Mouse (Mus musculus): Measurements from ENCODE around the gene Bcl2.

Gene Bcl2

DNA sequence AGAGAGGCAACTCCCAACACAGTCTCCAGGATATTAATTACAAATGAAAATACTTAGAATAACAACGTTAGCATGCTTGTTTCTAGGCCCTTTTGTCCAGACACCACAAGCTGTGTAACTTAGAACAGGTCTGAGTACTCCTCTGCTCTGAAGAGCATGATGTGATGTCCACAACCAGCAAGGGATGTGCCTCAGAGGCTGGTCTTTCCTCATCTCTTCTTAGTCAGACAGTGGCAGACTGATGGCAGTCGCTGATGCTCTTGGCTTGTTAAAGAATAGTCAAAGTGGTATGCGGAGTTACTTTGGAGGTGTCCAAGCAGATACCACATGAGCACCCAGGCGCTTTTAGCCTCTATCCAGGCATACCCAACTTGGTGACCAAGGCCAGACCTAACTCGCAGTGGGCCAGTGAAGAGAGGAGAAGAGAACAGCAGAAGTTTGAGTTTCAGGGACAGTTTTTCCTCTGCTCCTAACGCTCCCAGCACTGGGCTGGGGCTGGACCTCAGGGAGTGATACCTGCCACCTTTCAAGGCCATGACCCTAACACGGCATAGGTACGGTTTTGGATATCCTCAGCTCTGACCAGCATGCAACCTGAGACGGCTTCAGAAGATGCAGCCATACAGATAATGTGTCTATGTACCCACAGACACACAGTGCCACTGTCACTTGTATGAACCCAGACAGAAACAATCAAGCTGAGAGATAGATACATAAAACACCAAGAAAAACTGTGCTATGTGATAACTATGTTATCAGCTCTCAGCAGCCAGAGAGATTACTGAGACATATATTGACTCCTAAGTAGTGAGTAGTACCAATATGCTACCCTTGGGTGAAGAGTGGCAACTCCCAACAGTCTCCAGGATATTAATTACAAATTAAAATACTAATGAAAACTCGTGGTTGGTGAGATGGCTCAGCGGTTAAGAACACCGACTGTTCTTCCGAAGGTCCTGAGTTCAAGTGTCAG lies 1.3 kb upstream of the Bcl2 start:
- in situ Hi-C loops (cut with MboI, MseI): no loop called here

DNA sequence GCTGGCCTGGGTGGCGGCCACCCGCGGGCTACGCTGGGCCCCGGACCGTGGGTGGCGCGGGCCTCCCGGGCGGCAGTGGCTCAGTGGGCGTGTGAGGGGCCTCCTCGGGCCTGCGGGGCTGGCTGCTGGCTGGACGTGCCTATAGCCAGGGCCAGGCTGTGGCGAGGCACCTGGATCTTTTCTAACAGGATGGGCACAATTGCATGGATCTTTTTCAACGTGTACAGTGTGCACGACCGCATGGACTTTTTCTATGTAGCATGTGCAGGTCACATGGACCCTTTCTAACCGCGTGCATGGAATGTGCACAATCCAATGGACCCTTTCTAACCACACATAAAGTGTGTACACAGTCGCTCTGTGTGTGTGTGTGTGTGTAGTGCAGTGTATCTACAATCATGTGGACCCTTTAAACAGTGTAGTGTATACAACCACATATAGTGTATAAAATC lies 482 bp upstream of the Bcl2 start:
- in situ Hi-C loops (cut with MboI, MseI): loop anchor here (5.0 kb wide), 3 partner anchors 97 to 192 kb away; no protein-coding TSS in a partner anchor

DNA sequence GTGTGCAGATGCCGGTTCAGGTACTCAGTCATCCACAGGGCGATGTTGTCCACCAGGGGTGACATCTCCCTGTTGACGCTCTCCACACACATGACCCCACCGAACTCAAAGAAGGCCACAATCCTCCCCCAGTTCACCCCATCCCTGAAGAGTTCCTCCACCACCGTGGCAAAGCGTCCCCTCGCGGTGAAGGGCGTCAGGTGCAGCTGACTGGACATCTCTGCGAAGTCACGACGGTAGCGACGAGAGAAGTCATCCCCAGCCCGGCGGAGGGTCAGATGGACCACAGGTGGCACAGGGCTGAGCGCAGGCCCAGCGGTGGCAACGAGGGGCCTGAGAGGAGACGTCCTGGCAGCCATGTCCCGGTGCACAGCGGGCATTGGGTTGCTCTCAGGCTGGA lies 1.7 kb downstream of the Bcl2 start:
- in situ Hi-C loops (cut with MboI, MseI): loop anchor here (5.0 kb wide), 3 partner anchors 95 to 190 kb away; no protein-coding TSS in a partner anchor

DNA sequence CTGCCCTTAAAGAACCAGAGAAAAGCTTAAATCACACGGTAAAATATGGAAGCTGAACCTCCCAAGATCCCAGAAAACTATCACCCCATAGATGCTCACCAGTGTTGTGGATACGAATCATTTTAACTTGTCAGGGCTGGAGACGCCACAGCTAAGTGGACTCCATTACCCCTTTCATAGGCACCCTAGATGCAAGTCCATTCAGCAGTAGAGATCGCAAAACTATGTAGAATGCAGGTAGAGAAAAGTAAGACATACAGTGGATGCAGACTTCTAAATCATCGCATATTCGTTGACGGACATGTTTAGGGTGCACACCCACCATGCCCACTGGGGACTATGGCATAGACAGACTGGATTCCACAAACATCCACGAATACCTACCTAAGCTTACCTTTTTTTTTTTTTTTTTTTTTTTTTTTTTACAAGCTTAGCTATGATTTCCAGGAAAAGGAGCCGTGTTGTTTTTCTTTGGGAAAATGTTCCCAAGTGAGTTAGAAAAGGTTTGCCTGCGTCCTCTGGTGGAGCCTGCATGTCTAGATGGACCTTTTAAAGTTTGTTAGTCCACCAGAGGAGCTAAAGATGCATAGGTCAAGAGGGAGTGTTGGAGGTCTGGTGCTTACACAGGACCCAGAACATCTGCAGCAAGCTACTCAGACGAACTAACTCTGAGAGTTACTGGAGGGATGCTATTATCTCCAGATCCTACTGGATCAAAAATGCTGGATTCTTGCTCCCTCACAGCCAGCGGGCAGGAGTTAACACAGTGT lies 2.5 kb downstream of the Bcl2 start:
- in situ Hi-C loops (cut with MboI, MseI): loop anchor here (5.0 kb wide), 3 partner anchors 94 to 189 kb away; no protein-coding TSS in a partner anchor

DNA sequence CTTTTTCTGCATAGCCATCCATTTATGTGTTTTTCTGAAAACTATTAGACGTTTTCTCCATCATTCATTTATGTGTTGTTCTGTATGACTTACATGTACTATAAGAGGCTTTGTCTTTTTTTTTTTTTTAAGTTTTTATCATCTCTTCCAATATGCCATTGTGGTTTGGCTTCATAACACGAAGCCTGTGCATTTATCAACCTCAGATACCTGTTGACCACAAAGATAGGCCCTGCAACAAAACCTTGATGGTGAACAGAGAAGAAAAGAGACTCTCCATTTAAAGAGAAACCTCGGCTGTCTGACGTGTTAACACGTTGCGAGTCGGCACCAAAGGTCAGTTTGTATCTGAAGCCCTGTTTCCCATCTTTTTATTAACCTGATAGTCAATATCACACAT lies 3.9 kb downstream of the Bcl2 start:
- in situ Hi-C loops (cut with MboI, MseI): loop anchor here (5.0 kb wide), 3 partner anchors 93 to 188 kb away; no protein-coding TSS in a partner anchor

DNA sequence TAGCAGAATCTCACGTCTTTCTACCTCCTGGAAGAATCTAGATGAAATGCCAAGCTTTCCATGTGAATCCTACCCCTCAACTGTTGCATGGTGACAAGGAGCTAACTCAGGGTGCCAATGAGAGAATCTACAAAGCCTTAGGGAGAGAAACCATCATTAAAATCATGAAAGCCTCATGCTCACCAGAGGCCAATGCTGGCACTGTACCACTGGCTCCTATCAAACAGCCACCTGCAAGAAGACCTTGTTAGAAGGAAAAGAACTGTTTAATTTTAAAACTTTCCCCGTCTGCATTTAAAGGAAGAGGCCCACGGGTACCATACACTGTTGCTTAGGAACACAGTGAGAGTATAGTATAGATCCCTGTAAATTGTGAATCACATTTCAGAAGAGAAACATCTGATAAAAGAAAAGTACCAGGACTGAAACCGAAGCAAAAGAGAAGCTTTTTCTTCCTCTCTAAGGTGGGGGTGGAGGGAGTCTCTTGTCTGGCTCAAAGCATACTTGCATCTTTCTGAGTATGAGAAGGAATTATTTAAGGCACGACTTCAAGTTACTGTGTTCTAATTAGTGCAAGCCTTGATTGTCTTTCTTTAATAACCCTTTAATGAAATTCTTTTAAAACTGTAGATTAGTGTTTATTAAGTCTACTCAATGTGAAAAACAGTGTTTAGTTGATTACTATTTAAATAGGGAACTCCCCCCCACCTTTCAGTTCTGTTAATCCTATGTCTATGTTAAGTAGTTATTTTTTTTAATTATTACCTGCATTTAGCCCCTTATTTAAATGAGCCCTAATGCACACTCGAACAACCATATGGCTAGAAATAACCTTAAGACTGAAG lies 6.8 kb downstream of the Bcl2 start:
- in situ Hi-C loops (cut with MboI, MseI): loop anchor here (5.0 kb wide), 1 partner anchor 40 kb away; no protein-coding TSS in a partner anchor

DNA sequence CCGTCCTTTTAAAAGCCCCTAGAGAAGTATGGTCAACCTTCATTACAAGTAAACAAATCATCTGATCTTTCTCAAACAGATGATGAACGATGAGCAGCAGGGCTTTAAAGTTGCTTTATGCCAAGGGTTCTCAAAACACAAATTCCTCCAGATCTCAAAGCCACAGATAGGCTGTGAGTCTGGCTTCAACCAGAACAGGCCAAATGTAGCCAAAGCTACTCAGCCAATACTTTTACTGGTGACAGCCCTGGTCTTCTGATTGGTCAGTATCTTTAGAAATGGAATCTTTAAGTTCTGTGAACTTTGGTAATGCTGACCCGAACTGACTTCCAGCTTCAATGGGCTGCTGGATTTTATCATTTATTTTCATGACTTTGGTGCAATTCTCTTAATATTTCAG lies 10.9 kb downstream of the Bcl2 start:
- in situ Hi-C loops (cut with MboI, MseI): no loop called here

DNA sequence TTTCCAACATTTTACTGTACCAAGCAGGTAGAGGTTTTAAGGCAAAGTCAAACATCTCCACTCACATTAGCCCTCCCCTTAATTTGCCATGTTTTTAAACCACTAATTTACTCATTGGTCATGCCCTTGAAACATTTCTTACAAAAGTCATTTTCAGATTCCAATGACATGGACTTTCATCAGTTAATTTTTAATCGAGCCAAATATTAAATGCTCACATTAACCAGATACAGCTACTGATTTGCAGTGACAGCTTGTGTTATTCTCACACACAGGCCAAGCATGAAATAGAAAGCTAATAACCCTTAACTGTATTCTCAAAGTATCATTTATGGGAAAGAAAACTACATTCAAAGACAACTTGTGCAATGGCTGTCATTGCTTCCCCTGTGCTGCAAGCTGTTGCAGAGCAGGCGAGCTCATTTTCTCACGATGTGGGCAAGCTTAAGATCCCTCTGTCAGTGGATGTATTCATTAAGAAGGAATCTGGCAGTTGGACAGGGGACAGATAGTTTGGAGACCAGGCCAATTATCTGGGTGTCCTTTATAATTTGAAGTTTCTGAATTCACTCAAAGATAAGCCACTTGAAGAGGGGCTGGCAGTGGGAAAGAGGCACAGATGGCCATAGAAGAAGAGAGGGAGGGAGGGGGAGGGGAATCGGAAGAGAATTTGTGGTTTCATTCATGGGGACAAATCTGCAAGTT lies 11.5 kb downstream of the Bcl2 start:
- in situ Hi-C loops (cut with MboI, MseI): no loop called here

DNA sequence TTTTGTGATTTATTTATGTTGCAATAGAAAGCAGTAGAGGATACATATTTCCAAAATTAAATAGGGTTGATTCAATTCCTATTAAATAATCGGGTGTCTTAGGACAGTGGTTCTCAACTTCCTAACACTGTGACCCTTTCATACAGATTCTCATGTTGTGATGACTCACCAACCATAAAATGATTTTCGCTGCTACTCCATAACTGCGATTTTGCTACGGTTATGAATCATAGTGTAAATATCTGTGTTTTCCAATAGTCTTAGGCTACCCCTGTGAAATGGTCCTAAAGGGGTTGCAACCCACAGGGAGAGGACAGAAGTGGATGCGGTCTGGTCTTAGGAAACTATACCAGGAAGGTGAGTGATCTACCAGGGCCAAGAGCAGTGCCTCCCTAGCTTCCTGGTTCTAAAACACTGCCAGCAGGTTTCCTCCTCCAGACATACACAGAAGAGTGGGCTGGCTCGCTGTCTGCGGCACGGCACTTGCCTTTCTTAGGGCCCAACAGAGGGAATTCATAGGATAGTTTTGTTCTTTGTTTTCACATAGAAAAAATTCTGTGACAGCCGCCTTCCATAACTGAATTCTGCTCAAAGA lies 13.5 kb downstream of the Bcl2 start:
- in situ Hi-C loops (cut with MboI, MseI): no loop called here

DNA sequence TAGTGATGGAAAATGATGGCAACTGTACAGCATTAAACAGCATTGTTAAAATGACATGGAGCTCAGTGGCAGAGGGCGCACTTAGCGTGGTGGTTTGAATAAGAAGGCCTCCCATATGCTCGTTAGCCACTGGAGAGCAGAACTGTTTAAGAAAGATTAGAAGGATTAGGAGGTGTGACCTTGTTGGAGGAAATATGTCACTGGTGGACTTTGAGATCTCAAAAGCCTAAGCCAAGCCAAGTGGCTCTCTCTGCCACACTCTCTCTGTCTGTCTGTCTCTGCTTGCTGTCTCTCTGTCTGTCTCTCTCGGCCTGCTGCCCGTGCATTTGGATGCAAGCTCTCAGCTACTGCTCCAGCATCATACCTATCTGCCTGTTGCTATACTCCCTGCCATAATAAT lies 17.6 kb downstream of the Bcl2 start:
- in situ Hi-C loops (cut with MboI, MseI): no loop called here

DNA sequence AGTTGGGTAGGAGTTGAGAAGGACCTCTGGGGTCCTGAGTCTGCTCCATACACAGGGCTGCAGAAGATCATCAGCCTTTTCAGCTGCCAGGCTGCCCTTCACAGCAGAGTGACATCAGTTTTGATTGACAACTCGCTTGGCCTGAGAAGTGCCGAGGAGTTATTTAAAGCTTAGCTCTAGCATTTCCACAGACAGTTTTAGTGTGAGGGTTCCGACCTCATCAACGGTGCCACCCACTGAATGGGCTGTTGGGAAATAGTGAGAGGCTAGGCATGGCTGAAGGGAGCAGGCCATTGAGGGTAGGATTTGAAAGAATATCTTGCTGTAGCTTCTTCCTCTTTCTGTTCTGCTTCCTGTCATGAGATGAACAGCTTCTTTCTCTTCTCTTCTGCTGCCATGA lies 18.4 kb downstream of the Bcl2 start:
- in situ Hi-C loops (cut with MboI, MseI): no loop called here

DNA sequence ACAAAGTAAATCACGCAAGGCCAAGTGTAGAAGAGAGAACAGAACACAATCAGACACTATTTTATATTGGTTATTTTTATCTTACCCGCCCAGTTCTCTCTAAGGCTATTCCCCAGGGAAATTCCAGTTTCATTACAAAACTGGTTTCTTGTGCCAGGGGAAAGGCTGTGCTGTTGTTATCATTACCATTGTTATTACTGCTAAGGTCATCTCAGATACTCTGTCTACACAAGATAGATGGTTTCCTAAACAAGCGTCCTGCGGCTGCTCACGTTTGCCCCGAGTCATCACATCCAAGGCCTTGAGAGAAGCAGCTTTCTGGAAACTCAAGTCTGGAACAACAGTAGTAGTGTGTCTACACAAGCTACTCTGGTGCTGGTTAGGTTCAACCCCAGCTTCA lies 19.8 kb downstream of the Bcl2 start:
- in situ Hi-C loops (cut with MboI, MseI): no loop called here

DNA sequence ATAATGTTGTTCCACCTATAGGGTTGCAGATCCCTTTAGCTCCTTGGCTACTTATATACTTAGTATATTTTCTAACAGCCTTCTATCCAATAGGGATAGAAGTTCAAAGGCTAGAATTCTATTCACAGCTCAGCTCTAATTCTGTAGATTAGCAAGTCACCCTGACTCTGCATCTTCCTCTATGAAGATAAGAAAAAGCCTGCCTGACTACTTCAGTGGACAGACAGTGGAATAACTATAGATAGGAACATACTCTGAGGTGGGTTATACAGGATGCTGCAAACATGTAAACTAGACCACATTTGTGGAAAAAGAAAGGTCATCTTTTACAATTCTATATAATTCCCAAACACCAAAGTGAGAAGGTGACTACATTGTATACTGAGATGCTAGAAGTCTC lies 21.5 kb downstream of the Bcl2 start:
- in situ Hi-C loops (cut with MboI, MseI): no loop called here

DNA sequence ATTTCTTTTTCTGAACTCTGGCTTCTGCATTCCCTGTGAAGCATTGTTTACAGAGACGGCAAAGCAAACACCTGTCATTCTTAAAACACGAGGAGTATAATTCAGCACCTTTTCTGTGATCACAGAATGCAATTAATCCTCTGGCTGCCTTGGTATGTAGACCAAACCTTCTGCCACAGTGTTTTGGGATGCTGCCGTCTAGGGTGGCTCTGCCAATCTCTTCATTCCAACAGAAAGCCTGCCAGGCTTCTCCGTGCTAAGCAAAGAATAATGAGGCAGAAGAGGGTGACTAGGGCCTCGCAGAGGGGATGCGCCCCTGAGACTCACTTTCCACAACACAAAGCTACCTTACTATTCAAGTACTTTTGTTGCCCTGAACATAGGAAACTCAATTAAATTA lies 23.2 kb downstream of the Bcl2 start:
- in situ Hi-C loops (cut with MboI, MseI): no loop called here

DNA sequence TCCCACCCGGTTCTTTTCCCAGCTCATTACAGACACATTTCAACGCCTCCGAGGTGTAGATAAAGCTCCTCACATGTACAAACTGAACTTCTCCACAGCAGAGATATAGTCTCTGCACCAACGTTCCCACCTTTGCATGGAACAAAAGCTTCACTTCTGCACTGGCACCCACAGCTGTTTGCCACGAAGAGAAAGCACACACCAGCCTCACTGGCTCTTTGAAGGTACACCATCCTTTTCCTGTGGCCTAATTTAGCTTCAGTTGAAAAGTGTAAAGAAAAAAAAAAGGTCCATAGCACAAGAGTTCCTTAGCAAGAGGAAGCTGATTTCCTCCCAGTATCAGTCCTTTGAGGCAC lies 25.9 kb downstream of the Bcl2 start:
- in situ Hi-C loops (cut with MboI, MseI): no loop called here

DNA sequence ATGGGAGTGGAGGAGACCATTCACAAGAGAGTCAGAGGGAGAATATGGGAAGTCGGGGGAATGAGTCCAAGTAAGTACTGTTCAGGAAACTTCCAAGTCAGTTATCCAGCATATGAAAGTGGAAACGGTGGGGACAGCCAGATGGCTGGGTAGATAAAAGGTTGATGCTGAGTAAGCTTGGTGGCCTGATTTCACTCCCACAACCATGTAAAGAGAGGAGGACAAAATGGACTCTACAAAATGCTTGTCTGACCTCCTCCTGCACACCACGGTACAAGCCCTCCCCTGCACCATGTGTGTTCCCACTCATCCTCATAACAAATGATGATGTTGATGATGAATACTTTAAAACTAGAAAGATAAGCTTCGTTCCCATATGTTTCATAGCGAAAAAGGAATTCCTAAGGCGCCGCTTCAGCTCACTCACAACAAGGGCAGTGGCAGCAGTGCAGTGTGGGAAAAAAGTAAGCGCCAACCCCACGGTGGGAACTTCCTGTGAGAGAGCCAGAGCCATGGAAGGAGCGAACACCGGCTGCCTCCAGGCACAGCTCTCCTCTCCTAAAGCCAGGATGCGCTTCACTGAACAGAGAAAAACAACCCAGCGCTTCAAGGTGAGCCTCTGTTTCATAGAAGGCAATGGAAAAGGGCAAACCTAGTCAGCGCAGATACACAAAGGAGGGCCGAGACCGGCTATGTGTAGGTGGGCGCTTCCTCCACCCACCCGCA lies 26.5 kb downstream of the Bcl2 start:
- in situ Hi-C loops (cut with MboI, MseI): no loop called here

DNA sequence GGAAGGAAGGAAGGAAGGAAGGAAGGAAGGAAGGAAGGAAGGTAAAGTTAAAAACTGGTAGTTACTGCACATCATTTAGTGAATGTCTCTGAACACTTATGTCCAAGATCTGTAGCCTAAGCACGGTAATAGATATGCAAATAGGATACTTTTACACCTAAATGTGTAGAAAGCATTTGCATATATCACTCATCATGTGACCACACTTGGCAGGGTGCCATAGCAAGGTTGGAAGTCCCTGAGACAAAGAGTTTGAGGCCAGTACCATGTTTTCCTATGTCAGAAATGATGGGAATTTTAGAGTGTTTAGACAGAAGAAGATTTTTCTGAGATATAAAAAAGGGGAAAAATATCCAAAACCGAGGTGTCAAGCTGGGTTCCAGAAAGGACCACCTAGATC lies 28.4 kb downstream of the Bcl2 start:
- in situ Hi-C loops (cut with MboI, MseI): no loop called here

DNA sequence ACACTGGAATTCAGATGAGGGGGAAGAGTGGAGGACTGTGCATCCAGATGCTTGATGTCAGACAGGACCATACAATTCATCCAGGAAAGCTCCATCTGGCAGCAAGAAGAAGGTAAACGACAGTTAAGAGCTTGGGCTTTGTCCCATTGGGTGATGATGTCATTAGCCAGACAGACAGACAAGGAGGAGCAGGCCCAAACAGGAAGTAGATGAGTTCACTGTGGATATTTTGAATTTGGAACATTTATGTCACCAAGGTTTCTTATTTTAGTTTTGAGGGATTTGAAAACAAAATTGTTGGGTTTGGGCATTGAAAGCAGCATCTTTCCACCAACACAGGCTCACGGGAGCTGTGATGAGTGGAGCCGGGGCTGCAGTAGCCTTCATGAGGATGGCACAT lies 29.5 kb downstream of the Bcl2 start:
- in situ Hi-C loops (cut with MboI, MseI): no loop called here

DNA sequence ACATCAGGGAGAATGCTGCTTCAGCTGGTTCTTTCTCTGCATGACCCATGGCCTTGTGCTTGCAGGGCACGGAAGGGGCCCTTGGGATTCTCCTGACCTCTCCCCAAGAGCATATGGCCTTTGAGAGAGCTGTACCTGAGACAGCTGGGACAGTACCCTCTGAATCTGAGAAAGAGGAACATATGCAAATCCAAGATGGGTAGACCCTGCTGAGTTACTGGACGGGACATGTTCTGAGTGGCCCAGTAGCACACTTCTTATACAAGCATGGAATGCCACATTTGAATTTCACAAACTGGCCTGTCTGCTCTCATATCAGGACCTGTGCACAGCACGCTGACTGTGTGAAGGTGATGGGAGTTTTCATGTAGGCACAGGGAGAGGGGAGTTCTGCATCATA lies 31.2 kb downstream of the Bcl2 start:
- in situ Hi-C loops (cut with MboI, MseI): no loop called here
